Mouse (Mus musculus) C2C12 (cell line): ENCODE measurements around the gene Bdkrb1. TPM values are rescaled to one million over a fixed set of nuclear protein-coding genes. Genes with fewer than 3 reads are reported as not detected.

Source experiments
- H3K27me3 ChIP-seq: one replicate; pipeline ENCODE4 v1.6.1; 2011; ENCODE audit not compliant: control insufficient read depth, insufficient read depth, insufficient read length
- H3K36me3 ChIP-seq: one replicate; pipeline ENCODE4 v1.6.1; 2011; ENCODE audit not compliant: control insufficient read depth, insufficient read depth
- H3K4me3 ChIP-seq: one replicate; pipeline ENCODE4 v1.5.1; 2011; ENCODE audit warnings: mild to moderate bottlenecking, control low read depth; ENCODE audit not compliant: poor library complexity, insufficient read depth, severe bottlenecking
- H3K79me2 ChIP-seq: one replicate; pipeline ENCODE4 v1.6.1; 2011; ENCODE audit not compliant: control insufficient read depth, insufficient read depth
- H3K79me3 ChIP-seq: one replicate; pipeline ENCODE4 v1.6.1; 2011; ENCODE audit warnings: low read depth, control low read depth
- H3ac ChIP-seq: one replicate; pipeline ENCODE3; 2011; ENCODE audit warnings: low read depth; ENCODE audit not compliant: control insufficient read depth, insufficient read length
- CEBPB ChIP-seq: IDR thresholded peaks from one replicate; pipeline ENCODE4 v1.6.1; 2011; ENCODE audit warnings: low read depth, mild to moderate bottlenecking, control low read depth, moderate library complexity
- CTCF ChIP-seq: IDR thresholded peaks from one replicate; pipeline ENCODE4 v1.5.1; 2011; ENCODE audit not compliant: control insufficient read depth, insufficient read depth, insufficient read length
- FOSL1 ChIP-seq: IDR thresholded peaks from one replicate; pipeline ENCODE4 v1.8.0; 2011; ENCODE audit warnings: mild to moderate bottlenecking, low read length; ENCODE audit not compliant: poor library complexity, insufficient read depth, severe bottlenecking
- MAX ChIP-seq: IDR thresholded peaks from one replicate; pipeline ENCODE4 v1.6.1; 2011; ENCODE audit warnings: mild to moderate bottlenecking, control low read depth
- MYOD1 ChIP-seq: IDR thresholded peaks from one replicate; pipeline ENCODE4 v1.6.1; 2011; ENCODE audit warnings: low read depth; ENCODE audit not compliant: control insufficient read depth, insufficient read length
- MYOG ChIP-seq: IDR thresholded peaks from one replicate; pipeline ENCODE4 v1.6.1; 2011; ENCODE audit not compliant: control insufficient read depth, insufficient read length; ENCODE audit errors: extremely low read depth
- USF1 ChIP-seq: IDR thresholded peaks from one replicate; pipeline ENCODE4 v1.6.1; 2011; ENCODE audit warnings: low read depth, mild to moderate bottlenecking, control low read depth, moderate library complexity
- polyA plus RNA-seq: library from polyadenylated mRNA; unstranded; fragments of >200 nt; fragmentation: generic; extraction: Trizol; gene quantifications from one replicate; pipeline ENCODE4 v1.2.1, GENCODE M21; 2012; ENCODE audit warnings: missing spikeins

Gene Bdkrb1
- polyA plus RNA-seq, 1 experiment, result 2.1 TPM

GRCm38 (mm10) chr12:105580490-105580889 is 22.4 kb upstream of the Bdkrb1 start:
- Histone ChIP-seq H3K36me3 (no peaks in the 10 kb centered on the region), H3K4me3 (no peak overlapping the region), H3K27me3 (no peaks in the 10 kb centered on the region), H3ac (no peak overlapping the region), H3K79me3 (no peaks in the 10 kb centered on the region), H3K79me2 (no peaks in the 10 kb centered on the region)
- TF ChIP-seq USF1 (no peak), MYOG (no peak), MYOD1 (no peak)

- TF ChIP-seq FOSL1 (no peak), MYOG (no peak), MYOD1 (no peak), CTCF (no peak), CEBPB (no peak), MAX (no peak), USF1 (no peak)
- Histone ChIP-seq H3ac (no peak overlapping the region), H3K79me2 (no peaks in the 10 kb centered on the region), H3K79me3 (no peaks in the 10 kb centered on the region), H3K4me3 (no peak overlapping the region), H3K36me3 (no peaks in the 10 kb centered on the region), H3K27me3 (no peaks in the 10 kb centered on the region)
Observed at GRCm38 (mm10) chr12:105582486-105582885, 20.4 kb upstream of the Bdkrb1 start.

- no peak overlapping the region for H3ac ChIP-seq
- no peaks in the 10 kb centered on the region for H3K79me2 ChIP-seq
- H3K79me3 ChIP-seq, result no peaks in the 10 kb centered on the region
- no peaks in the 10 kb centered on the region for H3K36me3 ChIP-seq
- H3K27me3 ChIP-seq, result no peaks in the 10 kb centered on the region
- H3K4me3 ChIP-seq, result no peak overlapping the region
- TF ChIP-seq FOSL1 (no peak), USF1 (no peak), CTCF (no peak), CEBPB (no peak), MAX (no peak), MYOG (no peak)
Observed at GRCm38 (mm10) chr12:105583484-105583883, 19.4 kb upstream of the Bdkrb1 start.

- Histone ChIP-seq H3K27me3 (no peaks in the 10 kb centered on the region), H3K4me3 (no peak overlapping the region), H3ac (no peak overlapping the region), H3K79me3 (no peaks in the 10 kb centered on the region), H3K79me2 (no peaks in the 10 kb centered on the region), H3K36me3 (no peaks in the 10 kb centered on the region)
- TF ChIP-seq FOSL1, result no peak
- no peak for TF ChIP-seq MAX
- no peak for TF ChIP-seq CEBPB
- peak; percentile 74 for TF ChIP-seq CTCF
Observed at GRCm38 (mm10) chr12:105584851-105585250, 18.0 kb upstream of the Bdkrb1 start.

- H3ac ChIP-seq, result no peak overlapping the region
- H3K27me3 ChIP-seq, result no peaks in the 10 kb centered on the region
- TF ChIP-seq MYOD1 (no peak), FOSL1 (no peak), CTCF (no peak)
- no peaks in the 10 kb centered on the region for H3K79me3 ChIP-seq
- no peaks in the 10 kb centered on the region for H3K79me2 ChIP-seq
- H3K4me3 ChIP-seq, result no peak overlapping the region
- H3K36me3 ChIP-seq, result no peaks in the 10 kb centered on the region
Observed at GRCm38 (mm10) chr12:105587526-105587925, 15.4 kb upstream of the Bdkrb1 start.

GRCm38 (mm10) chr12:105590786-105591185 is 12.1 kb upstream of the Bdkrb1 start:
- no peaks in the 10 kb centered on the region for H3K79me2 ChIP-seq

More at GRCm38 (mm10) chr12:105590786-105591185, 12.1 kb upstream of the Bdkrb1 start:
- TF ChIP-seq CTCF (no peak), MAX (no peak), MYOD1 (no peak), MYOG (no peak), CEBPB (no peak), FOSL1 (no peak), USF1 (no peak)
- Histone ChIP-seq H3K27me3 (no peaks in the 10 kb centered on the region), H3K79me3 (no peaks in the 10 kb centered on the region), H3K4me3 (no peak overlapping the region), H3ac (no peak overlapping the region), H3K36me3 (no peaks in the 10 kb centered on the region)
